ENCODE assay signal across 8 mouse cellular contexts in genomic region chr7:103912969-103913511, GRCm38 (mm10). TPM values are rescaled to one million over a fixed set of nuclear protein-coding genes. Genes with fewer than 3 reads are reported as not detected.
DNase-seq lines count a peak whose midpoint lies in the region; ATAC-seq and TF ChIP-seq lines count a peak whose summit lies in the region.
"Had no signal": no experiment of that assay in that cellular context is flagged by ENCODE, and none has a peak within 500 bp of the region (broad histone marks: within the 10 kb centered on the region; RNA-seq: fewer than 3 reads in every experiment).

No protein-coding gene starts in this region.

- no peaks in the 10 kb centered on the region for H3K36me3 ChIP-seq in midbrain, embryonic 10.5 days
- no peaks in the 10 kb centered on the region for H3K36me3 ChIP-seq in midbrain, embryonic 13.5 days
- H3K36me3 ChIP-seq in small intestine, adult 2 months (ENCODE audit: control insufficient read depth, insufficient read depth, low read length), result no peaks in the 10 kb centered on the region

- TF ChIP-seq CTCF in bone marrow, adult 2 months (IDR thresholded peaks at IDR 0.05; ENCODE audit: control insufficient read depth, insufficient read depth, low read length), result peak; percentile 39; the same call in 1 of the 2 replicates
- 0 out of 2 replicates have a peak, but pooled peaks have one; percentile 7 for TF ChIP-seq CTCF in small intestine, adult 2 months (IDR thresholded peaks at IDR 0.05; ENCODE audit: extremely low read depth, insufficient read length, insufficient replicate concordance, low read depth, low read length)

- no peak overlapping the region for H3K27ac ChIP-seq in midbrain, embryonic 10.5 days (replicated peaks)
- H3K27ac ChIP-seq in midbrain, embryonic 13.5 days, result no peak overlapping the region
- no peak overlapping the region for H3K27ac ChIP-seq in bone marrow, adult 2 months (ENCODE audit: control insufficient read depth, insufficient read depth, low read depth, low read length, poor library complexity)
- H3K27ac ChIP-seq in small intestine, adult 2 months (ENCODE audit: insufficient read depth, low read depth, low read length), result no peak overlapping the region

- no peaks in the 10 kb centered on the region for H3K4me1 ChIP-seq in midbrain, embryonic 10.5 days
- no peaks in the 10 kb centered on the region for H3K4me1 ChIP-seq in midbrain, embryonic 13.5 days (replicated peaks)
- peaks cover 4% of the 10 kb centered on the region for H3K4me1 ChIP-seq in bone marrow, adult 2 months (ENCODE audit: control insufficient read depth, insufficient read depth, low read length)
- no peaks in the 10 kb centered on the region for H3K4me1 ChIP-seq in small intestine, adult 2 months (ENCODE audit: control insufficient read depth, insufficient read depth, insufficient read length, low read length)

- H3K27me3 ChIP-seq in midbrain, embryonic 10.5 days (ENCODE audit: low read depth, poor library complexity, severe bottlenecking), result no peaks in the 10 kb centered on the region
- no peaks in the 10 kb centered on the region for H3K27me3 ChIP-seq in midbrain, embryonic 13.5 days
- no peaks in the 10 kb centered on the region for H3K27me3 ChIP-seq in small intestine, adult 2 months (ENCODE audit: control insufficient read depth, insufficient read depth, low read length)

- intact Hi-C loops in left cerebral cortex, postnatal 14 days (cut with DNase I), result no loop called here

- peak; percentile 21 for DNase-seq in midbrain, embryonic 10.5 days (ENCODE audit: low spot score)
- DNase-seq in forelimb bud, embryonic 11.5 days (ENCODE audit: low read depth, low spot score), result peak; percentile 29
- no peak for DNase-seq in thymus, adult 18-20 months
- DNase-seq in left cerebral cortex, postnatal 14 days (ENCODE audit: low spot score in 2 of 2), result no peak

- H3K4me2 ChIP-seq in midbrain, embryonic 13.5 days (replicated peaks), result no peak overlapping the region

- no peaks in the 10 kb centered on the region for H3K9me3 ChIP-seq in midbrain, embryonic 10.5 days (replicated peaks)
- no peaks in the 10 kb centered on the region for H3K9me3 ChIP-seq in midbrain, embryonic 13.5 days

- H3K9ac ChIP-seq in midbrain, embryonic 13.5 days (replicated peaks), result no peak overlapping the region

- no peak for ATAC-seq in midbrain, embryonic 13.5 days

- H3K4me3 ChIP-seq in midbrain, embryonic 10.5 days, result no peak overlapping the region
- no peak overlapping the region for H3K4me3 ChIP-seq in midbrain, embryonic 13.5 days (replicated peaks)
- no peak overlapping the region for H3K4me3 ChIP-seq in bone marrow, adult 2 months (replicated peaks; ENCODE audit: control insufficient read depth, low read depth, low read length)
- H3K4me3 ChIP-seq in small intestine, adult 2 months (ENCODE audit: low read depth, low read length), result no peak overlapping the region

- no peak for TF ChIP-seq POLR2A in bone marrow, adult 2 months (IDR thresholded peaks at IDR 0.05; ENCODE audit: borderline replicate concordance, control insufficient read depth, low read depth, low read length)
- TF ChIP-seq POLR2A in small intestine, adult 2 months (IDR thresholded peaks at IDR 0.05; ENCODE audit: low read depth, low read length), result no peak

- WGBS in midbrain, embryonic 10.5 days, result 49% methylated on average over 8 of the region's 8 CpGs
- WGBS in midbrain, embryonic 13.5 days, result 51% methylated on average over 8 of the region's 8 CpGs
- 56% methylated on average over 8 of the region's 8 CpGs for WGBS in bone marrow, adult 2 months
- WGBS in small intestine, adult 2 months, result 73% methylated on average over 8 of the region's 8 CpGs

RNA-seq across cellular contexts. Expression of gene Olfr65, which starts 9.8 kb away (rescaled TPM):
- polyA plus RNA-seq in midbrain, embryonic 10.5 days (2016; fragmentation: Nextera tagmentation; extraction: Ambion mirVana), result not detected in 2 replicates
- polyA plus RNA-seq in midbrain, embryonic 13.5 days (2015; fragmentation: Nextera tagmentation; extraction: Ambion mirVana), result not detected in 2 replicates
- not detected in 2 replicates for polyA plus RNA-seq in bone marrow, adult 2 months (2011; ENCODE audit: insufficient read depth, insufficient read length, low replicate concordance, missing spikeins)
- not detected in 2 replicates for polyA plus RNA-seq in small intestine, adult 2 months (2012; rRNA removed)
- total RNA-seq in left cerebral cortex, postnatal 14 days (2021), result not detected
- polyA plus RNA-seq: large intestine, adult 2 months had no signal

RNA-seq across cellular contexts. Expression of gene Olfr631, which starts 15.6 kb away (rescaled TPM):
- polyA plus RNA-seq in midbrain, embryonic 10.5 days (2016; fragmentation: Nextera tagmentation; extraction: Ambion mirVana), result not detected in 2 replicates
- not detected in 2 replicates for polyA plus RNA-seq in midbrain, embryonic 13.5 days (2015; fragmentation: Nextera tagmentation; extraction: Ambion mirVana)
- polyA plus RNA-seq in bone marrow, adult 2 months (2011; ENCODE audit: insufficient read depth, insufficient read length, low replicate concordance, missing spikeins), result not detected in 2 replicates
- polyA plus RNA-seq in small intestine, adult 2 months (2012; rRNA removed), result not detected in 2 replicates
- not detected for total RNA-seq in left cerebral cortex, postnatal 14 days (2021)
- polyA plus RNA-seq: large intestine, adult 2 months had no signal

RNA-seq across cellular contexts. Expression of gene Olfr64, which starts 18.8 kb away (rescaled TPM):
- not detected in 2 replicates for polyA plus RNA-seq in midbrain, embryonic 10.5 days (2016; fragmentation: Nextera tagmentation; extraction: Ambion mirVana)
- not detected in 2 replicates for polyA plus RNA-seq in midbrain, embryonic 13.5 days (2015; fragmentation: Nextera tagmentation; extraction: Ambion mirVana)
- polyA plus RNA-seq in bone marrow, adult 2 months (2011; ENCODE audit: insufficient read depth, insufficient read length, low replicate concordance, missing spikeins), result not detected in 2 replicates
- not detected in 2 replicates for polyA plus RNA-seq in small intestine, adult 2 months (2012; rRNA removed)
- total RNA-seq in left cerebral cortex, postnatal 14 days (2021), result not detected
- polyA plus RNA-seq: large intestine, adult 2 months had no signal

RNA-seq across cellular contexts. Expression of gene Olfr632, which starts 21.1 kb away (rescaled TPM):
- not detected in 2 replicates for polyA plus RNA-seq in midbrain, embryonic 10.5 days (2016; fragmentation: Nextera tagmentation; extraction: Ambion mirVana)
- polyA plus RNA-seq in midbrain, embryonic 13.5 days (2015; fragmentation: Nextera tagmentation; extraction: Ambion mirVana), result not detected in 2 replicates
- not detected in 2 replicates for polyA plus RNA-seq in bone marrow, adult 2 months (2011; ENCODE audit: insufficient read depth, insufficient read length, low replicate concordance, missing spikeins)
- polyA plus RNA-seq in small intestine, adult 2 months (2012; rRNA removed), result not detected in 2 replicates
- total RNA-seq in left cerebral cortex, postnatal 14 days (2021), result not detected
- polyA plus RNA-seq: large intestine, adult 2 months had no signal

RNA-seq across cellular contexts. Expression of gene Olfr66, which starts 27.0 kb away (rescaled TPM):
- polyA plus RNA-seq in midbrain, embryonic 10.5 days (2016; fragmentation: Nextera tagmentation; extraction: Ambion mirVana), result not detected in 2 replicates
- not detected in 2 replicates for polyA plus RNA-seq in midbrain, embryonic 13.5 days (2015; fragmentation: Nextera tagmentation; extraction: Ambion mirVana)
- not detected in 2 replicates for polyA plus RNA-seq in bone marrow, adult 2 months (2011; ENCODE audit: insufficient read depth, insufficient read length, low replicate concordance, missing spikeins)
- not detected in 2 replicates for polyA plus RNA-seq in small intestine, adult 2 months (2012; rRNA removed)
- total RNA-seq in left cerebral cortex, postnatal 14 days (2021), result not detected
- polyA plus RNA-seq: large intestine, adult 2 months had no signal

Comparison
In these comparisons a context has a peak if more than half of its experiments do, and no peak if none do; other contexts are left out.
1. DNase-seq: peak in midbrain, embryonic 10.5 days (single experiment) and forelimb bud, embryonic 11.5 days (single experiment); none in thymus, adult 18-20 months (0 of 2) and left cerebral cortex, postnatal 14 days (0 of 2).